Mouse (Mus musculus) midbrain, embryonic 11.5 days (tissue): Measurements from ENCODE around the gene Idh2. TPM values are rescaled to one million over a fixed set of nuclear protein-coding genes. Genes with fewer than 3 reads are reported as not detected.

Experiments
- ATAC-seq: fragments of 200-750 bp; cut with Nextera tagmentation; 2 replicates; pipeline ENCODE4 v1.8.0; 2017; ENCODE audit warnings: moderate TSS enrichment, moderate library complexity; ENCODE audit not compliant: low FRiP score
- DNase-seq: peaks from one replicate; pipeline ENCODE4 v3.0.0; 2015; ENCODE audit warnings: low spot score; ENCODE audit errors: missing footprints
- H3K27ac ChIP-seq: fragments of 300-500 bp; sonication (generic); 2 replicates; pipeline ENCODE4 v1.5.1; 2014; ENCODE audit warnings: low read depth, low read length
- H3K27me3 ChIP-seq: fragments of 300-500 bp; sonication (generic); 2 replicates; pipeline ENCODE4 v1.6.1; 2014; ENCODE audit warnings: mild to moderate bottlenecking, low read length, moderate library complexity, mixed read lengths; ENCODE audit not compliant: control insufficient read depth, insufficient read depth
- H3K36me3 ChIP-seq: fragments of 300-500 bp; sonication (generic); 2 replicates; pipeline ENCODE4 v1.6.1; 2014; ENCODE audit warnings: mild to moderate bottlenecking, low read length, moderate library complexity, mixed read lengths; ENCODE audit not compliant: control insufficient read depth, insufficient read depth
- H3K4me1 ChIP-seq: fragments of 300-500 bp; sonication (generic); 2 replicates; pipeline ENCODE4 v1.6.1; 2014; ENCODE audit warnings: low read length; ENCODE audit not compliant: control insufficient read depth, insufficient read depth
- H3K4me2 ChIP-seq: fragments of 300-500 bp; sonication (generic); 2 replicates; pipeline ENCODE4 v1.6.1; 2014; ENCODE audit warnings: mild to moderate bottlenecking, moderate library complexity
- H3K4me3 ChIP-seq: fragments of 300-500 bp; sonication (generic); 2 replicates; pipeline ENCODE4 v1.5.1; 2014; ENCODE audit warnings: low read depth, low read length
- H3K9ac ChIP-seq: fragments of 300-500 bp; sonication (generic); 2 replicates; pipeline ENCODE4 v1.6.1; 2014; ENCODE audit warnings: low read length
- H3K9me3 ChIP-seq: fragments of 300-500 bp; sonication (generic); 2 replicates; pipeline ENCODE4 v1.6.1; 2016; ENCODE audit warnings: low read length; ENCODE audit not compliant: control insufficient read depth
- WGBS: fragments of 180-500 bp; shearing (Covaris S2); extraction: QIAGEN DNeasy Blood & Tissue Kit; methylation state at CpG from one replicate; pipeline ENCODE4 v1.1.7; 2014; 5-methylcytosine and 5-hydroxymethylcytosine counted together
- polyA plus RNA-seq: library from polyadenylated mRNA; unstranded; fragments of >200 nt; fragmentation: Nextera tagmentation; extraction: Ambion mirVana; gene quantifications from 2 replicates; pipeline ENCODE4 v1.2.1, GENCODE M21; 2014

Idh2 gene
- 349 and 357 TPM in 2 replicates for polyA plus RNA-seq

DNA sequence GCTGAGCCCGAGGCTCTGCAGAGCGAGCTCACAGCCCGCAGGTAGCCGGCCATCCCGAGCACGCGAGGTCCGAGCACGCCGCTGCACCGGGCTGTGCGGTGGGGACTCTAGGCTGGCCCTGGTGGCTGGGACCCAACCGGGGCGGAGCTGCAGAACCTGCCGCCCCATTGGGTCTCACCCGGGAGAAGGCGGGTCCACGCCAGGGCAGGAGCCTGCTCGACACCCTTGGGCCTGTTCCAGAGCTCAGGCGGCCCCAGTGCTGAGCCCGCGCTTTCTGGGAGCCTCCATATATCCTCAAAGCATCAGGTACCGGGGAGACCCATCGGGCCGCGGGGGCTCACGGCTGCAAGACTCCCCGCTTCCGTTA lies at the start of gene Idh2:
Gene Idh2 (minus strand): TSS at position 169 of the 367 bp plus-strand sequence.
- H3K4me2 ChIP-seq, result peak within 1 kb of the TSS; percentile 72
- peak within 1 kb of the TSS; percentile 96 for H3K9ac ChIP-seq
- H3K36me3 ChIP-seq, result no peaks in the 10 kb centered on the region
- peak within 1 kb of the TSS; percentile 94 for H3K4me3 ChIP-seq
- peaks cover 21% of the 10 kb centered on the region for H3K4me1 ChIP-seq
- H3K27me3 ChIP-seq, result no peaks in the 10 kb centered on the region; the same call in 1 of the 2 replicates
- DNase-seq (peak; percentile 98), ATAC-seq (peak; percentile 98)
- under 1% methylated on average over 29 of the region's 29 CpGs for WGBS
- H3K27ac ChIP-seq, result peak within 1 kb of the TSS; percentile 84
- no peaks in the 10 kb centered on the region for H3K9me3 ChIP-seq

DNA sequence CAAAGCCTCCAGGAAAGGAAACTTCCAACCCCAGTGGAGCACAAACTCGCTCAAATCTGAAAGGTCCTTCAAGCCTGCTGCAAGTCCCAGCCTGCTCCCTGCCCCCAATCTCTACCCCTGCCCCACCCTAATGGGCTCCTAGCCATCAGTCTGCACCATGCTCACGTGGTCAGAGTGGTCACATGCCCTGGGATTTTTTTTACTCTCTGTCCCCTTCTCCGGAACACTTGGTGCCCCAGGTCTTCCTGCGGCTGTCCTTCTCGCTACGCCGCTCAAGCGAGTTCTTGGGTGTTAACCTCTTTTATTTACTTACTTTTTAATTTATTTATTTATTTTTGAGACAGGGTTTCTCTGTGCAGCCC lies 45.7 kb upstream of the Idh2 start:
- Histone ChIP-seq H3K9me3 (no peaks in the 10 kb centered on the region), H3K36me3 (no peaks in the 10 kb centered on the region), H3K9ac (no peak overlapping the region), H3K4me2 (no peak overlapping the region), H3K27ac (no peak overlapping the region), H3K27me3 (no peaks in the 10 kb centered on the region), H3K4me3 (no peak overlapping the region), H3K4me1 (no peaks in the 10 kb centered on the region)
- ATAC-seq, result no peak
- WGBS, result 74% methylated on average over 8 of the region's 8 CpGs
- no peak for DNase-seq

DNA sequence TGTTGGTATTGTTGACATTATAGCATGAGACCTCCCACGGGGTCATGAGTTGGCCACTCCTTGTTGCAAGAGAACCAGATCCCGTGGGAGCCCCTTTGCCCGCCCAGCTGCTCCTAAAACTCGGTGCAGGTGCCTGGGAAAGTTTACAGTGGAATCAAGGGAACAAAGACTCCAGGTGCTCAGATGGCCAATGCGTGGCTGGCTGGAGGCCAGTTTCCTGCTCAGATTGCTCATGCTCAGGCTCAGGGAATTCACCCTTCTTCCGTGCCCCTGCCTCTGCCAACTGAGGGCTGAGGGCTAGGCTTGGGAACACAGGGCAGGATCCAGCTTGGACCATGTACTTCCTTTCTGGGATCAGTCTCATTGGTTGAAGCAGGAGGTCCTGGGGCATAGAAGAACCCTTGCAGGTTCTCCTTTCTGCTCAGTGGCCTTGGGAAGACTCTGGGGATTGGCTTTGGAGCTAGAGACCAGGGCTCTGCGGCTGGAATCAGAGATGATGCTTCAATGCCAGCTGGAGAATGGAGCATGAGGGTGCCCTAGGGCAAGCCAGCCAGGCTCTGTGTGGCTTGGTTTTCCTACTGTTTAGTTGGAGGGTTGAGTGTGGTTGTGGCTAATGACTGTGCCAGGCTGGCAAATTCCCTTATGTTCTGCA lies 45.2 kb upstream of the Idh2 start:
- Histone ChIP-seq H3K4me1 (no peaks in the 10 kb centered on the region), H3K9me3 (no peaks in the 10 kb centered on the region), H3K27me3 (no peaks in the 10 kb centered on the region), H3K4me3 (no peak overlapping the region), H3K9ac (no peak overlapping the region), H3K27ac (no peak overlapping the region), H3K4me2 (no peak overlapping the region), H3K36me3 (no peaks in the 10 kb centered on the region)
- no peak for ATAC-seq
- no peak for DNase-seq
- WGBS, result 82% methylated on average over 7 of the region's 7 CpGs

DNA sequence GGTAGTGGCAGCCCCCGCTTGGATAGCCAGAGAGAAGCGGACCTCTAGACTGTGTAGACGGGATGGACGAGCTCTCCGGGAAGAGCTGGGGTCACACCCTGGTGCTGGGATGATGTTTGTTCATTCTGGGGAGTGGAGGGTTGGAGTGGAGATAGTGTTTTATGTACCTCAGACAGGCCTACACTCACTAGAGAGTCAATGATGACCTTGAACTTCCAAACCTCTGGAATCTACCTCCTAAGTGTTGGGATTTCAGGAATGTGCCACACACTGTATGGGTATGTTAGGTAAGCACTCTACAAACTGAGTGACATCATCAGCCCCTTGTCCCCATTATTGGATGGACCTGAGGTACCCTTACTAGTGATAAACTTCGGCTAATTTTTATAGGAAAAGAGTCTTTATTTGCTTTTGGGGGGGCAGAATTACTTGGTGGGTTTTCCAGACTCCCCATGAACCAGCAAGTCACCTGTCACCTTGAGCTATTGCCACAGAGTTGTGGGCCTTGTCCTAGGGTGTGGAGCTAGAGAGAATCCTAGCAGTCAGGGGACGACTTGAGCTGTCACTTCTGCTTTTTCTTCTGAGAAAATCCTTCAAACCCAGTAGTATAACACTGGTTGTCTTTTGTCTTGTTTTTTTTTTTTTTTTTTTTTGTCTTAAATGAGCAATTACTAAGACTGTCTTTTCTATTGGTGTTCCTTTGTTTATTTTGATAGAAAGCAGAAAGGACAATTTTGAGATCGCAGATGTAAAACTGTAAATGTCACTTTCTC lies 43.5 kb upstream of the Idh2 start:
- H3K9me3 ChIP-seq, result no peaks in the 10 kb centered on the region
- no peak overlapping the region for H3K4me3 ChIP-seq
- H3K27ac ChIP-seq, result no peak overlapping the region
- 88% methylated on average over 8 of the region's 8 CpGs for WGBS
- no peak for ATAC-seq
- no peaks in the 10 kb centered on the region for H3K4me1 ChIP-seq
- H3K4me2 ChIP-seq, result no peak overlapping the region
- no peaks in the 10 kb centered on the region for H3K27me3 ChIP-seq
- no peak for DNase-seq
- no peaks in the 10 kb centered on the region for H3K36me3 ChIP-seq
- no peak overlapping the region for H3K9ac ChIP-seq

GRCm38 (mm10) chr7:80156711-80157227 lies 41.6 kb upstream of the Idh2 start:
- ATAC-seq, result peak; percentile 54; the same call in 1 of the 2 replicates
- no peaks in the 10 kb centered on the region for H3K4me1 ChIP-seq
- H3K27me3 ChIP-seq, result no peaks in the 10 kb centered on the region
- no peak overlapping the region for H3K4me3 ChIP-seq
- no peak overlapping the region for H3K9ac ChIP-seq
- WGBS, result 43% methylated on average over 13 of the region's 13 CpGs
- H3K27ac ChIP-seq, result no peak overlapping the region
- H3K36me3 ChIP-seq, result no peaks in the 10 kb centered on the region
- H3K9me3 ChIP-seq, result no peaks in the 10 kb centered on the region
- H3K4me2 ChIP-seq, result no peak overlapping the region
- peak; percentile 91 for DNase-seq

DNA sequence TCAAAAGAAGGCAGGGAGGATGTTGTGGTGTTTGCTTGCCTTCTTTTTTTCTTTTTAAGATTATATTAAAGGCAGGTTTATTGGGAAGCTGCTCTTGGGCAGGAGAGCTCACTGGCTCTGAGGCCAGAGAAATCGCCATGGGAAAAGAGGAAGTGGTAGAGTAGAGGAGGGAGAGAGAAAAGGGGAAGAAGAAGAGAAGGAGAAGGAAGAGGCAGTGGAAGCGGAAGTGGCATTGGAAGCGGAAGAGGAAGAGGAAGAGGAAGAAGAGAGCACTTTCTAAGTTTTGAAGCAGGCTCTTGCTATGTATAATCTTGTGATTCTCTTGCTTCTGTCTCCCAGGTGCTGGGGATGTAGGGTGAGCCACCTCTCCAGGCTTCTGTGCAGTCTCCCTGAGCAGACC lies 39.5 kb upstream of the Idh2 start:
- Histone ChIP-seq H3K4me2 (no peak overlapping the region), H3K9me3 (no peaks in the 10 kb centered on the region), H3K4me1 (no peaks in the 10 kb centered on the region), H3K36me3 (no peaks in the 10 kb centered on the region), H3K27me3 (no peaks in the 10 kb centered on the region), H3K27ac (no peak overlapping the region), H3K4me3 (no peak overlapping the region), H3K9ac (no peak overlapping the region)
- 72% methylated on average over 3 of the region's 3 CpGs for WGBS
- ATAC-seq, result no peak
- DNase-seq, result no peak

GRCm38 (mm10) chr7:80152756-80153155 lies 37.6 kb upstream of the Idh2 start:
- ATAC-seq (no peak), DNase-seq (no peak)
- Histone ChIP-seq H3K4me2 (no peak overlapping the region), H3K4me1 (no peaks in the 10 kb centered on the region), H3K27me3 (no peaks in the 10 kb centered on the region), H3K9ac (no peak overlapping the region), H3K27ac (no peak overlapping the region), H3K9me3 (no peaks in the 10 kb centered on the region), H3K4me3 (no peak overlapping the region), H3K36me3 (no peaks in the 10 kb centered on the region)
- 86% methylated on average over 8 of the region's 8 CpGs for WGBS

GRCm38 (mm10) chr7:80152152-80152551 lies 37.0 kb upstream of the Idh2 start:
- ATAC-seq, result no peak
- no peak for DNase-seq
- no peak overlapping the region for H3K27ac ChIP-seq
- H3K4me2 ChIP-seq, result no peak overlapping the region
- no peaks in the 10 kb centered on the region for H3K27me3 ChIP-seq
- no peaks in the 10 kb centered on the region for H3K36me3 ChIP-seq
- H3K4me1 ChIP-seq, result no peaks in the 10 kb centered on the region
- H3K4me3 ChIP-seq, result no peak overlapping the region
- WGBS, result 63% methylated on average over 6 of the region's 6 CpGs
- H3K9me3 ChIP-seq, result no peaks in the 10 kb centered on the region
- no peak overlapping the region for H3K9ac ChIP-seq

- H3K27me3 ChIP-seq, result no peaks in the 10 kb centered on the region
- no peaks in the 10 kb centered on the region for H3K4me1 ChIP-seq
- no peaks in the 10 kb centered on the region for H3K36me3 ChIP-seq
- H3K9me3 ChIP-seq, result no peaks in the 10 kb centered on the region
- 64% methylated on average over 9 of the region's 9 CpGs for WGBS
- no peak overlapping the region for H3K27ac ChIP-seq
- no peak overlapping the region for H3K4me2 ChIP-seq
- H3K9ac ChIP-seq, result no peak overlapping the region
- DNase-seq, result no peak
- no peak for ATAC-seq
- no peak overlapping the region for H3K4me3 ChIP-seq
Measured at GRCm38 (mm10) chr7:80149356-80149755, 34.2 kb upstream of the Idh2 start.
